Mouse (Mus musculus): Measurements from ENCODE around the gene Gm20937. TPM values are rescaled to one million over a fixed set of nuclear protein-coding genes. Genes with fewer than 3 reads are reported as not detected.
"Not testable (repeated sequence)": the region's sequence is repeated elsewhere in the genome, so short reads cannot be mapped to it uniquely, and the experiment has no call there.

Gene Gm20937
- polyA plus RNA-seq (2014; fragmentation: Nextera tagmentation; extraction: Ambion mirVana): not detected in 2 replicates

DNA sequence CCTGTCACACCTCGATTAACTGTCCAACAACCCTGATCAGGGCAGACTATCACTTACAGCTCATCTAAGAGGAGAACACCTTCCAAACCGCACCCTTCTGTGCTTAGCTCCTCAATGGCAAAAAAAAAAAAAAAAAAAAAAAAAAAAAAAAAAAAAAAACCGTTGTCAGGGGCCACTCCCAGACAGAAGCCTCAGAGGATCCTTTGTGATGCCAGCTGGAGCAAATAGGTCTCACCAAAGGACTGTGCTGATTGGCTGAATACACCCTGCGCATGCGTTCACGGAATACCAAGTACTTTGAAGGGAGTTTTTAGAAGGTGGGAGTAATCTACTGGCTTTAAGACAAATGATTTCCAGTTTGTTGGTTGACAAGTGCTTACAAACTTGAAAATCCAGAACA, at the start of gene Gm20937:
Gm20937 (minus strand) TSS at position 101 of the 400 bp plus-strand sequence.
- H3K9me3 ChIP-seq (ENCODE audit: control insufficient read depth, low read length); H3K9ac ChIP-seq (ENCODE audit: low read length); DNase-seq (ENCODE audit: low spot score); H3K4me3 ChIP-seq (ENCODE audit: low read depth, low read length); H3K4me2 ChIP-seq (ENCODE audit: low read depth); H3K27ac ChIP-seq (ENCODE audit: low read depth, low read length); H3K36me3 ChIP-seq (ENCODE audit: control insufficient read depth, insufficient read depth, low read length); ATAC-seq (ENCODE audit: insufficient read depth, low FRiP score, low TSS enrichment); H3K27me3 ChIP-seq (ENCODE audit: control insufficient read depth, insufficient read depth, low read length); H3K4me1 ChIP-seq (ENCODE audit: control insufficient read depth, insufficient read depth, low read length): not testable (repeated sequence)
- WGBS: no CpG with 5 or more reads among the region's 6 CpGs

Other genes starting within 250 kb of the Gm20937 start
- gene Gm20816, start 243.1 kb upstream of the Gm20937 start, polyA plus RNA-seq (2014; fragmentation: Nextera tagmentation; extraction: Ambion mirVana): not detected in 2 replicates